Mouse (Mus musculus): Measurements from ENCODE around the gene Ggn. TPM values are rescaled to one million over a fixed set of nuclear protein-coding genes. Genes with fewer than 3 reads are reported as not detected.

Ggn gene
- 0.25 TPM for polyA plus RNA-seq (2017; shearing (Covaris generic))

DNA sequence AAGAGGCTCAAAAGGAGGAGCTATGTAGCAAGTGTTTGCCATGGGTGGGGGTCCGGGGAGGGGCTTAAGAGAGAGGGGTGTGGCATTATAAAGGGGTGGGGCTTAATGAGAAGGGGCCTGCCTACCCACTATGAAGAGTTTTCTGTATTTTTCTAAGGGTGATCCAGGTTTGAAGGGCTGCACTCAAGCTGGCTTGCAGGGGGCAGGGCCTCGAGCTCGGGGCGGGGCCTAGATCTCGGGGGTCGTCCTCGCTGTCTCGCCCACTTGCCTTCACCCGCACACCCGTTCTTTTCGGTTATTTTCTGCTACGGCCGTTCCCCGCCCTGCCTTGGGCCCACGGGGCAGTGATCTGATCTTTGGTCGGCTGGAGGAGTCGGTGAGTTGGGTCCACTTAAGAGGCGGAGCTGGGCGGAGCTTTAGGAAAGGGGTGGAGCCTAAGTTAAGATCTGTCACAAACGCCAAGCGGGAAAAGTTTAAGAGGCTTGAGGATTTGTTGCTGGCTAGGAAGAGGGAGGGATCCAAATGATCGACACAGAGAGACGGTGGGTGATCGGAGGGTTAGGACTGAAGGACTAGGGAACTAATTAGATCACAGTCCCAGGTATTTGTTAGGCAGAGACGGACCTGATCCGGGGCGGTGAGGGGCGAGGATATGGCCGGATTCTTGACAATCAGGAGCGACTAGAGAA is at the start of gene Ggn, which contains the start of gene Spred3:
Gene Ggn (plus strand): TSS at position 145 of the 689 bp plus-strand sequence.
Gene Spred3 (minus strand): TSS at position 346 of the 689 bp plus-strand sequence.

DNA sequence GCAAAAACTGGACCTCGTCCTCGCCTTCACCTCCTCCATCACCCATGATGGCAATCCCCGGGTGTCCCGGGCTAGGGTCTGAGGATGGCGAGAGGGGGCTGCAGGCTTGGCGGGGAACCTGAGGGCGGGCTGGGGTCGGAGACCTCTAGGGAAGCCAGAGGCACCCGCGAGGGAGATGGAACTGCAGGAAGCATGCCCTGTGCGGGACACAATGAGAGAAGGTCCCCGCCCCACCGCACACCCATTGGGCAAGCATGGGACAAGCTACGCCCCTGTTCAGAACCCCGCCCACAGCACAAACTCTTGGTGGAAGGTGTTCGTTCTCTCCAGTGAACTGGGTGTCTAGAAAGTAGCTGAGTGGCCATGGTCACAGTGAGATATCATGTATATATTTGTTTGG is 45.0 kb upstream of the Ggn start, which contains the start of gene Ryr1:
Gene Ryr1 (minus strand): TSS at position 210 of the 400 bp plus-strand sequence.

GRCm38 (mm10) chr7:29134693-29135386 is 35.2 kb upstream of the Ggn start, which contains the start of gene Rasgrp4:
Gene Rasgrp4 (plus strand): TSS chr7:29134851.

DNA sequence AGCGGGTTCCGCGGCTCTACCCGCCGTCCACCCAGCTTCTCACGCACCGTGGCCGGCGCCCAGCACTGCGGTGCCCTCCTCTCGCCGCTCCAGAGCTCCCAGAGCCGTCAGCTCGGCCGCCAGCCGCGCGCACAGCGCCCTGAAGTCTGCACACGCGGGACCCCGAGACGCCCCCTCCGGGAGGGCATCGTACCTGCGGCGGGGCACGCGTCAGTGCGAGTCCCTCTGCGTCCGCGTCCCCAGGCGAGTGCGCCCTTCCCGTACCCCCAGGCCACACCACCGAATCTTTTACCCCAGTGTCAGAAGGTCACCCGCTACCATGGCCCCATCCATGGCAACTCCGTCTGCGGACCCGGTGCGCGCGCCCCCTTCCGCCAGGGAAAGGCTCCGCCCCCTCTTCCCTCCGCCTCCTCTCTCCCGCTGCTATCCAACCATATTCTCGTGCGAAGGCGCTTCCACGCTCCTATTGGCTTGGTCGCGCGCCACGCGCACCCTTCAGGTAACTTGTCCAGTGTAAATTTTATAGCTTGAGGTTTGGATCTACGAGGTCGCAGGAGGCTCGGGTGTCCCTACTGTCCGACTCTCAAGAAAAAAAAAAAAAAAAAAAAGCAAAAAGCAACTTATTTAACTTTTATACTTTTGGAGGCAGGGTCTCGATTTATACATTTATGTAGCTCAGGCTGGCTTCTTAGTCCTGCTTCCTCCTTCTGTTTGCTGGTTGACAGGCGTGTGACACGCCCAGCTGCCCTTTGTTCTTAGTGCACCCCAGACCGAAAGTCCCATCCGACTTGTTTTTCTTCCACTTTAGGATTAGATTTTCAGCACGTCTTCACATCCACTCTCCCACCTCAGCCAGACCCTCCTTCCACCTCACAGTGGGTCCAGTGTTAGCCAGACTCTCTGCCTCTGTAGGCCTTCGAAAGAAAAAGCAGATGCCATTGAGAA is 13.9 kb upstream of the Ggn start, which contains the start of gene Fam98c:
Gene Fam98c (minus strand): TSS at position 397 of the 945 bp plus-strand sequence.

DNA sequence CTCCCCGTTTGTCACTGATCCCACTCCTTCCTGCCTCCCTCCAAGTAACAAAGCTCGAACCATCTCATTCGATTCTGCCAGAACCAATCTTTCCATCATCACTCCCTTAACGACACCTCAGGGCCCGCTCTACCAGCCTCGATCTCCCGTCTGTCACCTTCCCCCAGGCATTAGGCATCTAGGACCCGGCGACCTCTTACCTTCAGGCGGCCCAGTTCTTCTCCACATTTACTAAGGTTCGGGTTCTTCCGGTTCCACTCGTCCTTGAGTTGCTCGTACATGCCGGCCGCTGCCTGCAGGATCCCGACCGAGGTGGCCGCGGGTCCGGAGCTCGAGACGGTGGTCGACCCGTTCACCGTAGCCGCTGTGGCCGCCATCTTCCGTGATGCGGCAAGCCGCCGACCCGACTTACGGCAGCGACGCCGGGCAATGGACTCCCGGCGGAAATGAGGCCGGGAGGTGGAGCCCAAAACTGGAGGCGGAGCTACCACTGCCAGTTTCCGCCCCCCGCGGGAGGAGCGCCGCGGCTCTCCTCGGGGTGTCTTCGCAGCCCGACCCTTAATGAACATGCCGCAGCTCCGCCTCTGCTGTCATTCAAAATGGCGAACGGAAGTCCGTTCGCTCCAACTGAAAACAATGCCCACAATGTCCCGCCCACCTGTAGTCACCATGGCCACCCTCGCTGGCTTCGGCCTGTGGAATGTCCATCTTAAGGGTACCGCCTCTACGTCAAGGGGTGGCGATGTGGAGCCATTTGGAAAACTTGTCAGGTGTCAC is 10.3 kb downstream of the Ggn start, which contains the start of gene Psmd8:
Gene Psmd8 (minus strand): TSS at position 625 of the 777 bp plus-strand sequence.

GRCm38 (mm10) chr7:29213675-29214082 is 43.7 kb downstream of the Ggn start, which contains the start of gene Catsperg1:
Gene Catsperg1 (minus strand): TSS chr7:29214035.

Other genes with a start within 250 kb of the Ggn start
- 203 TPM for gene Actn4, start 207.9 kb upstream of the Ggn start, polyA plus RNA-seq (2017; shearing (Covaris generic))
- gene Eif3k, start 188.3 kb upstream of the Ggn start, polyA plus RNA-seq (2017; shearing (Covaris generic)), result 453 TPM
- gene Map4k1, start 188.2 kb upstream of the Ggn start, polyA plus RNA-seq (2017; shearing (Covaris generic)), result 90.6 TPM
- 0.06 TPM for gene Ryr1, start 45.0 kb upstream of the Ggn start, polyA plus RNA-seq (2017; shearing (Covaris generic))
- gene Rasgrp4, start 35.4 kb upstream of the Ggn start, polyA plus RNA-seq (2017; shearing (Covaris generic)), result 0.73 TPM
- gene Fam98c, start 14.0 kb upstream of the Ggn start, polyA plus RNA-seq (2017; shearing (Covaris generic)), result 8.6 TPM
- 0.19 TPM for gene Spred3, start 201 bp downstream of the Ggn start, polyA plus RNA-seq (2017; shearing (Covaris generic))
- 239 TPM for gene Psmd8, start 10.5 kb downstream of the Ggn start, polyA plus RNA-seq (2017; shearing (Covaris generic))
- gene Catsperg1, start 43.8 kb downstream of the Ggn start, polyA plus RNA-seq (2017; shearing (Covaris generic)), result 1.0 TPM
- 1.0 TPM for gene Kcnk6, start 62.3 kb downstream of the Ggn start, polyA plus RNA-seq (2017; shearing (Covaris generic))
- gene Yif1b, start 68.1 kb downstream of the Ggn start, polyA plus RNA-seq (2017; shearing (Covaris generic)), result 75.7 TPM
- gene 2200002D01Rik, start 78.3 kb downstream of the Ggn start, polyA plus RNA-seq (2017; shearing (Covaris generic)), result 2.2 TPM
- 49.7 TPM for gene Spint2, start 111.7 kb downstream of the Ggn start, polyA plus RNA-seq (2017; shearing (Covaris generic))
- gene Ppp1r14a, start 119.1 kb downstream of the Ggn start, polyA plus RNA-seq (2017; shearing (Covaris generic)), result not detected
- gene Dpf1, start 133.7 kb downstream of the Ggn start, polyA plus RNA-seq (2017; shearing (Covaris generic)), result not detected